Mouse (Mus musculus): ENCODE measurements around the gene Pnmal1. TPM values are rescaled to one million over a fixed set of nuclear protein-coding genes. Genes with fewer than 3 reads are reported as not detected.

Pnmal1 gene
- polyA plus RNA-seq, 1 experiment from 2014 or later, result 2.9 TPM

DNA sequence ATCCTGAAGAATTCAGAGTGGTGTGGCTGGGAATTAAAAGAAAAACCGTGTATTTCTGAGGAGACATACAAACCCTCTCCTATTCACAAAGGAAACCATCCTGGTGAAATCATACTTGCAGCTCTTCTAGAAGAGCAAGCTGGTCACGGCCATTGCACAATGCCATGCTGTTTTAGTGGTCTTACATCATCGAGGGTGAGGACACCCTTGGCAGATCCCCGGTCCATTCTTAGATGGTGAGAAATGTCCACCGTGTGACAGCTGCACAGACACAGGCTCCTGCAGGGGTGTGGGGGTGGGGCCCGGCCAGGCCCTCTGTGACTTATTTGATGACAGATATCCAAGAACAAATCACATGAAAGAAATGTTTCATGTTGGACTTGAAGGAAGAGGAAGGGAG lies 14.5 kb downstream of the Pnmal1 start:
- no peak overlapping the region for H3K4me2 ChIP-seq
- no peaks in the 10 kb centered on the region for H3K27me3 ChIP-seq (replicated peaks)
- no peak for ATAC-seq (ENCODE audit: insufficient read depth, low FRiP score, low read depth)
- no peak overlapping the region for H3K4me3 ChIP-seq (replicated peaks)
- no peaks in the 10 kb centered on the region for H3K9me3 ChIP-seq
- no peaks in the 10 kb centered on the region for H3K4me1 ChIP-seq
- H3K27ac ChIP-seq, result no peak overlapping the region
- H3K9ac ChIP-seq, result no peak overlapping the region
- no peaks in the 10 kb centered on the region for H3K36me3 ChIP-seq
- WGBS, result 61% methylated on average over 6 of the region's 6 CpGs

DNA sequence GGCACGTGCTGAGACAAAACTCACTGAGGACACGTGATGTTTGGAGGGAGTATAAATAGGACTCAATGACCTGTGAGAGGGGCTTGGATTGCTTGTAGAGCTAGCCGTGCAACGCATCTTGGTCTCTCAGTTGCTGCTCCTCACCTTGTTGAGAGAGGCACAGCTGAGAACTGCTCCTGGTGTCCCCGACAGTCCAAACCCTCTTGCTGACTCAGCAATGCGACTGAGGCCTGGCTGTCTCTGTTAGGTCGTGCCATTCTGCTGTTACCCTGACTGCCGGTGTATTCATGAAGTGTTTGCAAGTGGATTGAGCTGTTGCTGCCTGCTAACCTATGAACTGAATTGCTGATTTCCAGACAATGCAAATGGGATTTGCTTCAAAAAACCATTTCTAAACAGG lies 16.8 kb downstream of the Pnmal1 start:
- no peaks in the 10 kb centered on the region for H3K9me3 ChIP-seq
- H3K4me3 ChIP-seq (replicated peaks), result no peak overlapping the region
- H3K27me3 ChIP-seq (replicated peaks), result no peaks in the 10 kb centered on the region
- no peaks in the 10 kb centered on the region for H3K36me3 ChIP-seq
- 60% methylated on average over 8 of the region's 8 CpGs for WGBS
- no peak overlapping the region for H3K4me2 ChIP-seq
- H3K9ac ChIP-seq, result no peak overlapping the region
- H3K27ac ChIP-seq, result no peak overlapping the region
- no peak for ATAC-seq (ENCODE audit: insufficient read depth, low FRiP score, low read depth)
- peaks cover 5% of the 10 kb centered on the region; the same call in 1 of the 2 replicates for H3K4me1 ChIP-seq

DNA sequence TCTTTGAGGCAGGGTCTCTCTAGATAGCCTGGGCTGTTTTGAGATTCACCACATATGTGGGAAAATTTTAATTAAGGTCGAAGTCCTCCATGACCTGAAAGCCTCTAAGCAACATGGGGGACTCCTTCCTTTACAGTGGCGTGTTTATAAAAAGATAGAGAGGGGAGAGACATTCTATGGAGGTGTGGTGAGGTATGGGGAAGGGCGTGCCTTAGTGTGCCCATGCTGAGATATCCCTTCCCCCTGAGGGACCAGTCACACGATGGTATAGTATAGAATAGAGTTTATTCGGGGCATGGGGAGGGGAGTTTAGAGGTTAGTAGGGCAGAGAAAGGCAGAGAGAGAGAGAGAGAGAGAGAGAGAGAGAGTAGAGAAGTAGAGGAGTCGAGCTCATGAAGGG lies 18.7 kb downstream of the Pnmal1 start:
- Histone ChIP-seq H3K27ac (no peak overlapping the region), H3K9ac (no peak overlapping the region)

DNA sequence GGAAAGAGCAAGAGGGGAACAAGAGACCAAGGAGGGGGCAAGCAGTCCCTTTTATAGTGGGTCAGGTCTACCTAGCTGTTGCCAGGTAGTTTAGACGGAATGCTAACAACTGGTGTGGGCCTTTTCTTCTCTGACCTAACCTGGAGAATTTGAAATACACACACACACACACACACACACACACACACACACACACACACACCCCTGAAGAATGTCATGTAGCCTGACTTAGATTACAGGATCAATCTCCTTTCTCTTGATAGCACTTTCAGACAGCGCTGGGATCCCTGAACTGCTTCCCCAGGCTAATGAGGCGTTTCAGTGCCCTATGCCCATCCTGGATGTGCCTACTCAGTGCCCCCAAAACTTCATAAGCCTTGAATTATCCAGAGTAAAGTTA lies 19.1 kb downstream of the Pnmal1 start:
- Histone ChIP-seq H3K9me3 (no peaks in the 10 kb centered on the region), H3K4me3 (replicated peaks) (no peak overlapping the region), H3K9ac (no peak overlapping the region), H3K4me1 (peaks cover 9% of the 10 kb centered on the region; the same call in 1 of the 2 replicates), H3K27me3 (replicated peaks) (no peaks in the 10 kb centered on the region), H3K4me2 (no peak overlapping the region), H3K36me3 (no peaks in the 10 kb centered on the region), H3K27ac (no peak overlapping the region)
- no peak for ATAC-seq (ENCODE audit: insufficient read depth, low FRiP score, low read depth)
- WGBS, result 79% methylated on average over 3 of the region's 3 CpGs

More for the DNA sequence above, 18.7 kb downstream of the Pnmal1 start:
- no peak overlapping the region for H3K4me2 ChIP-seq
- H3K27me3 ChIP-seq (replicated peaks), result no peaks in the 10 kb centered on the region
- ATAC-seq (ENCODE audit: insufficient read depth, low FRiP score, low read depth), result no peak
- H3K9me3 ChIP-seq, result no peaks in the 10 kb centered on the region
- H3K4me1 ChIP-seq, result peaks cover 9% of the 10 kb centered on the region; the same call in 1 of the 2 replicates
- 71% methylated on average over 6 of the region's 6 CpGs for WGBS
- H3K4me3 ChIP-seq (replicated peaks), result no peak overlapping the region
- H3K36me3 ChIP-seq, result no peaks in the 10 kb centered on the region

DNA sequence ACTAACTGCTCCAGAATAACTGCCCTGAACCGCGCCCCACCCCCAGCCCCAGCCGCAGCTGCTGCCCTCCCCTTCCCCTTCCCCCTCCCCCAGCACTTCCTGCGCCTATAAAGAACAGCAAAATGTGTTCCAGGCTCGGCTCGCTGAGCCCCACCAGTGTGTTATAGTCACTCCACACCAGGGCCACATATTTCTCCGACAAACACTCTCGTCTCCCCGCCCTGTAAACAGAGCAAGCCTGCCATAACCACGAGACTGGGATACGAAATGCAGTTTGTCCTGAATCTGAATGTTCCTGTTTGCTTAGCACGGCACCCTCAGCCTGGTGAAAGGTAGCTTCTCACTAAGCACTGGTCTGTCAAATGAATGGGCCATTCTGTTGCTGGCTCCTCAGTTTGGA lies 20.9 kb downstream of the Pnmal1 start:
- Histone ChIP-seq H3K9ac (no peak overlapping the region), H3K4me2 (peak overlapping the region; percentile 51), H3K9me3 (no peaks in the 10 kb centered on the region), H3K4me1 (peaks cover 9% of the 10 kb centered on the region; the same call in 1 of the 2 replicates), H3K27me3 (replicated peaks) (no peaks in the 10 kb centered on the region), H3K36me3 (no peaks in the 10 kb centered on the region), H3K27ac (peak overlapping the region; percentile 80), H3K4me3 (replicated peaks) (peak overlapping the region; percentile 28)
- peak; percentile 47; the same call in 1 of the 2 replicates for ATAC-seq (ENCODE audit: insufficient read depth, low FRiP score, low read depth)
- WGBS, result 1% methylated on average over 11 of the region's 12 CpGs

DNA sequence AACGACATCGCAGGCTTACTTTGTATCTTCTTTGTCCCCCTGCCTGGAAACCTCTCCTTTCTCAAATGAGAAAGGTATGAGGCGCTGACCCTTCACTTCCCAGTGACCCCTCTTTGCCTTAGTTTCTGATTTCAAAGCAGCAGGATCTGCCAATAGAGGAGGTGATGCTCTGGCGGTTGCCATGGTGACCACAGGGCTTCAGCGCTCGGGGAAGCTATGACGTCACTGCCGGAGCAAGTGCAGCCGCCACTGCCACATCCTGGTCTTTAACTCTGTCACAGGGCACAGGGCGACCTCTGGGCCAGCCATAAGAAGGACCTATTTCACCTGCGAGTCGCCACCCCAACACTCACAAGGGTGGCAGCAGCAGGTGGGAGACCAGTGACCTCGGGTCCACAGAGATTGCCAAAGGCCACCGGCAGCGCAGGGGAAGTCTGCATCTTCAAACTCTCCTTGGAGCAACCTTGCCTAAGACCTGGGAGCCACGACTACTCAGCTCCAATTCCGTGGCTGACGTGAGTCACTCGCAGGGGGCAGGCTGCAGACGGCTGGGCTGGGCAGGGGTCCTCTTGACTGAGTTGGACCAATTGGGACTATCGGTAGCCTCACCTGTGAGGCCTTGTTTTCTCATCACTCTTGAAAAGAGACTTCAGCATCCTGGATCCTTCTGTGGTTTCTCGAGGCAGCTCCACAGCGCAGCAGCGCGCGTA lies 23.5 kb downstream of the Pnmal1 start, which contains the start of gene Gm42372:
Gm42372 (plus strand) TSS at position 228 of the 710 bp plus-strand sequence.
- WGBS, result 31% methylated on average over 26 of the region's 26 CpGs
- no peaks in the 10 kb centered on the region for H3K27me3 ChIP-seq (replicated peaks)
- H3K9ac ChIP-seq, result no peak within 1 kb of the TSS
- H3K4me3 ChIP-seq (replicated peaks), result no peak within 1 kb of the TSS
- H3K27ac ChIP-seq, result no peak within 1 kb of the TSS
- H3K4me2 ChIP-seq, result no peak within 1 kb of the TSS
- H3K36me3 ChIP-seq, result no peaks in the 10 kb centered on the region
- no peaks in the 10 kb centered on the region for H3K9me3 ChIP-seq
- H3K4me1 ChIP-seq, result peaks cover 16% of the 10 kb centered on the region
- no peak for ATAC-seq (ENCODE audit: insufficient read depth, low FRiP score, low read depth)

DNA sequence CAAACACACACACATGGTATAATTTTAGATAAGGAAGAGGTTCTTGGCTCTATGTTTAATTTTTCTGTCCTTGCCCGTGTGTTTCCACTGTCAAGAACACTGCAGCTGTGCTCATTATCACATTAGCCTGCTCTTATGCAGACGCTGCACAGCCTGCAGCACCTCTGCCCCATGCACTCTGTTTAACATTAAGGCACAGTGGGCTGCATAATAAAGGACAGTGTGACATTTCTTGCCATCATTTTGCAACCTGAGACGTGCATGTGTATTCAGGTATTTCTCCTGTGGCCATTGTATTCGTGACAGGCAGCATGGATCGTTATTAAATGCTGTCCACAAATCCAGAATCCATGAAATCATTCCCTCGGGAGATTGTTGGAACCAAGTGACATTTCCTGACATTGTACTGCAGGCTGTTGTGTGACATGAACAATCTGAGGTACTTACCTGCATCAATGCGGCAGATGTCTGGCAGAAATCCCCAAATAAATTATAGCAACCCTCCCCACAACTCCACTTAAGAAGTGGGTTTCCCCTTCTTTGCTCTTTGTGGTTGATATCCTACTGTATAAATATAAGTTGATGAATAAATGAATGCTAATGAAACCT lies 28.2 kb downstream of the Pnmal1 start:
- Histone ChIP-seq H3K27me3 (replicated peaks) (no peaks in the 10 kb centered on the region), H3K36me3 (no peaks in the 10 kb centered on the region), H3K4me3 (replicated peaks) (no peak overlapping the region), H3K4me2 (no peak overlapping the region), H3K9ac (no peak overlapping the region), H3K9me3 (no peaks in the 10 kb centered on the region), H3K4me1 (peaks cover 34% of the 10 kb centered on the region), H3K27ac (peak overlapping the region; percentile 54)
- 33% methylated on average over 7 of the region's 7 CpGs for WGBS
- no peak for ATAC-seq (ENCODE audit: insufficient read depth, low FRiP score, low read depth)

DNA sequence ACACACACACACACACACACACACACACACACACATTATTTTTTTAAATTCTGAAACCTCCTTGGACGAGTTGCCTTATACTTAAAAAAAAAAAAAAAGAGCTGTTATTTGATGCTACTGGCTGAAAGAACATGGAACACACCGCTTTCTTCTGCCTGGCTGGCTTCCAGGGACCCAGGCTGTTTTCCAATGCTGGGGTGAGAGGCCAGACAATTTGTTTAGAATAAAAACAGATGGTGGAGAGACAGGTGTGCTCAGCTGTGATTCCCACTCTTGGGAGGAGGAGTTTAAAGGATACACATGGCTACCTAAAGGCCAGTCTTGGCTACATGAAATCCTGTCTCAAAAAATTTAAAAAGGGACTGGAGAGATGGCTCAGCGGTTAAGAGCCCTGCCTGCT lies 28.9 kb downstream of the Pnmal1 start:
- 32% methylated on average over 3 of the region's 3 CpGs for WGBS
- Histone ChIP-seq H3K36me3 (no peaks in the 10 kb centered on the region), H3K9ac (no peak overlapping the region), H3K27me3 (replicated peaks) (no peaks in the 10 kb centered on the region), H3K4me1 (peaks cover 29% of the 10 kb centered on the region), H3K4me2 (no peak overlapping the region), H3K9me3 (no peaks in the 10 kb centered on the region), H3K27ac (peak overlapping the region; percentile 54), H3K4me3 (replicated peaks) (no peak overlapping the region)
- no peak for ATAC-seq (ENCODE audit: insufficient read depth, low FRiP score, low read depth)

DNA sequence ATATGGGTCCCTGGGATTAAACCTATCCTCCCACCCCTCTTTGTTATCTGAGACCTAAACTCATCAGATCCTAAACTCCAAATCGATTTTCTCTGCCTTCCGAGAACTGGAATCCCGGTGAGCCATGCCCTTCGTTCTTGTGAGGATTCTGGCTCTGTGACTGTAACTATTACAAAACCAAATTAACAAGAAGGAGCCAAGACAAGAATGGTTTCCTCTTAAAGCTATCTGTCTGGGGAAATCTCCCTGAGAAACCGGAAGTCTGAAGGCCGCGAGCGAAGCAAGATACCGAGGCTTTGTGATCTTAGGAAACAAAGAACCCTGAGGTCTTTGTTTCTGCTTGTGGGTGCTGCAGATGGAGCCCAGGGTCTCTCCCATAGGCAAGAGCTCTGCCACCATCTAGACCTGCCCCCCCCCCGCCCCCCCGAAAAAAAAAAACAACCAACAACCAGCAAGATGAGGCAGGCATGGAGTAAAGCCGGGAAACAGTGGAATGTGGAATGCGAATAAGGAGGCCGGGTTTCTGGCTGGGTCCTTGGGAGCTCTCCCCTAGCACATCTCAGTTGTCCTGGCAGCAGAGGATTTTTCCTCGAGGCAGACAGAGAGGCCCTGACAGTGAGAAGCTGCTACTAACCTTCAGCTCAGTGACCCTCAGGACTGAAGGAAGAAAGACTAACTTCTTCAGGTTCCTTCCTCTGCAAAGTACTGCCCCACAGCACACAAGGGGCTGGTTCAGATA lies 30.7 kb downstream of the Pnmal1 start:
- peaks cover 33% of the 10 kb centered on the region for H3K4me1 ChIP-seq
- peak overlapping the region; percentile 30 for H3K4me2 ChIP-seq
- no peak for ATAC-seq (ENCODE audit: insufficient read depth, low FRiP score, low read depth)
- no peaks in the 10 kb centered on the region; the same call in 1 of the 2 replicates for H3K36me3 ChIP-seq
- peak overlapping the region; percentile 93 for H3K27ac ChIP-seq
- no peak overlapping the region for H3K9ac ChIP-seq
- 25% methylated on average over 15 of the region's 15 CpGs for WGBS
- no peaks in the 10 kb centered on the region for H3K9me3 ChIP-seq
- no peaks in the 10 kb centered on the region for H3K27me3 ChIP-seq (replicated peaks)
- no peak overlapping the region for H3K4me3 ChIP-seq (replicated peaks)

DNA sequence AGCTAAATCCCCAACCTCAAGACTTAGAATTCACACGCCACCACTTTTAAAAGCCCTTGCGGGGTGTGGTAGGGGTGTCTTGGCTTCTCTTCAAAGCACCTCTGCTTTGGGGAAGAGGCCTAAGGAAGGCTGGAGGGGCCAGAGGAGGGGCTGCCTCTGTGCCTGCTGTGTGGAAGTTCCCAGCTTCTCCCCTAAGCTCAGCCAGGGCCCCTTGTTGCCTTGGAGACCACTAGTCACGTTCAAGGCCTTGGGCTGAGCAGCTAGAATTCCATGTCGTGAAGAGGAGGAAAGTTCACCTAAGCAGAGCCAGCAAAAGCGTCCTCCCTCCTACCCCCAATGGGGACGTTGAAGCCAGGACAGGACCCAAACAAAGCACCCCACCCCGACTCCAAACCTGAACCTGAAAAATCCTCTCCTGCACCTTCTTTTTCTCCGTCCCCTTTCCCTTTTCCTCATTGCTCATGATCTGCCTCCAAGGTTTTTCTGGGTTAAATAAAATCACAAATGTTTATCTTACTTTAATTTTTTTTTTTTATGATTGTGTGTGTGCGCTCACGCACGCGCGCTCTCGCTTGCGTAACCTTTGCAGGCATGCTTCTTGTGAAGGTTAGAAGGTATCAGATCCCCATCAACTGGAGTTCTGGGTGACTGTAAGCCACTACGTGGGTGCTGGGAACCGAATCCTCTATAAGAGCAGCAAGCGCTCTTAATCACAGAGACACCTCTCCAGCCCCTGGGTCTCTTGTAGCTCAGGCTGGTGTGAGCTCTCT lies 32.4 kb downstream of the Pnmal1 start:
- ATAC-seq (ENCODE audit: insufficient read depth, low FRiP score, low read depth), result peak; percentile 77
- Histone ChIP-seq H3K27me3 (replicated peaks) (no peaks in the 10 kb centered on the region), H3K4me3 (replicated peaks) (0 out of 2 replicates have a peak overlapping the region, but pooled peaks have one; percentile 6), H3K27ac (peak overlapping the region; percentile 93), H3K4me2 (peak overlapping the region; percentile 39), H3K9me3 (no peaks in the 10 kb centered on the region), H3K36me3 (no peaks in the 10 kb centered on the region; the same call in 1 of the 2 replicates), H3K9ac (no peak overlapping the region), H3K4me1 (peaks cover 47% of the 10 kb centered on the region)
- WGBS, result 28% methylated on average over 18 of the region's 18 CpGs

DNA sequence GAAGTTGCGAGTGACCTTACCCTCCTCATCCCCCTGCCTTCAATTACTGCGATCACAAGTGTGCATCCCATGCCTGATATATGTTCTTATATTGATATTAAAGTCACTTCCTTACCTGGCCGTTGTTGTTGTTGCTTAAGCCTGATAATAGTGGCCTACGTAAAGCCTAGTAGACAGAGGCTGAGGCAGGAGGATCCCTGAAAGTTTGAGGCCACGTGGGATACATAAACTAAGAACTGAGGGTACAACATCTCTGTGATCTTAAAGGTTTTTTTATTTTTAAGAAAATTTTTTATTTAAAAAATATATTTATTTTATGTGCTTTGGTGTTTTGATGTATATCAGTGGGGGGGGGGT lies 33.0 kb downstream of the Pnmal1 start, which contains the start of gene Ccdc8:
Ccdc8 (plus strand) TSS at position 258 of the 357 bp plus-strand sequence.
- peak within 1 kb of the TSS; percentile 93 for H3K27ac ChIP-seq
- H3K36me3 ChIP-seq, result peaks cover 3% of the 10 kb centered on the region
- no peak within 1 kb of the TSS for H3K9ac ChIP-seq
- H3K9me3 ChIP-seq, result no peaks in the 10 kb centered on the region
- 89% methylated on average over 5 of the region's 5 CpGs for WGBS
- H3K4me1 ChIP-seq, result peaks cover 50% of the 10 kb centered on the region
- H3K27me3 ChIP-seq (replicated peaks), result no peaks in the 10 kb centered on the region
- H3K4me3 ChIP-seq (replicated peaks), result peak within 1 kb of the TSS; percentile 46
- ATAC-seq (ENCODE audit: insufficient read depth, low FRiP score, low read depth), result no peak
- H3K4me2 ChIP-seq, result peak within 1 kb of the TSS; percentile 72

Data from stomach, embryonic 15.5 days (tissue).